Mouse (Mus musculus): ENCODE measurements around the gene Pde3b. TPM values are rescaled to one million over a fixed set of nuclear protein-coding genes. Genes with fewer than 3 reads are reported as not detected.
"Not testable (repeated sequence)": the region's sequence is repeated elsewhere in the genome, so short reads cannot be mapped to it uniquely, and the experiment has no call there.

Gene Pde3b
- polyA plus RNA-seq, 1 experiment: 18.2 TPM

DNA sequence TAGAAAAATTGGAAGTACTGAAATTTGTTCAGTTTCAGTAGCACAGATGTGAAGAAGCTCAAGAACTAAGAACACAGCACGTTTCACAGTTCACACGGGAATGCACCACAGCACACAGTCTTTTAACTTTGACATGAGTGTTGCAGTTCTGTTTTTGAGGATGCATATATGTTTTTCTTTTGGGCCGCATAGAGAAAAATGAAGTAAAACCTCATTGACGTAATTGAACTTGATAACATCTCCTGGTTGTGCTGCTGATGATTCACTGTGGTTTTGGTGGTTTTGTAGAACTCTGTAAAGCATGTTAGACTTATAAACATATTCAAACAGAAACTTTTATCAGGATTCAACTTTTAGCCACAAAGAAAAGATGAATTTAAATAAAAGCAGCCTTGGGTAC lies 64.7 kb downstream of the Pde3b start:
- DNase-seq (ENCODE audit: low spot score): no peak

DNA sequence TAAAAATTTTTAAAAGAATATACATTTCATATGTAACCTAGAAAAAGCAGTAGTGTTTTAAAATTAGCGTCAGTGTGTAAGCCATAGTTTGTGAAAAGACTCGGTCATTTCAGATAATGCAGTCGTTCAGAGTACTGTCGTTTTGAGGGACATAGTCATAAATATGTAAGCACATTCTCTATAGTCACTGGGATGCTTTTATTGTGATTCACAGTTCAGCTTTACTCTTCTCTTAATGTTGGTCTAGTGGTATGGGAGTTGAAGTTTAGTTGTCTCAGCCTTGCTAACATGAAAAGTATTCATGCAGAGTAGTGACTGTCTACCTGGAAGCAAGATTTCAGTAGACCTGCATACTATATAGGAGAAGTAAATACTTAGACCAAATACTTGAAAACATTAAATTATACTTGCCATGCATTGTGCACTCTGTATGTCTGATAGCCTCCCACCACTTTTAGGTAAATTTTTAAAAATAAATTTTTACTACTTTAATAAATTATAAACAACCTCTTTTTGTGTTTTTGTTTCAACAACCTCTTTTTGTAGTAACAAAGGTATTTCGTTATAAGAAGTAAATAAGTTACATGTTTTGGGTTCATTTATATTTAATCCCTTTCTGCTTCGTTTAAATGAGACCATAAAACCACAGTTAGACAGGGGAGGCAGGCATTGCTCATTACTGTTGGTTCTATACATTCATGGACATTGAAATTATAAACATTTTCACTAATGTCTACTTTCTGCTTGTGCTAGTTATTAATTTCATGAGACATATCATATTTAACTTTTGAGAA lies 65.3 kb downstream of the Pde3b start:
- DNase-seq (ENCODE audit: low spot score): no peak

DNA sequence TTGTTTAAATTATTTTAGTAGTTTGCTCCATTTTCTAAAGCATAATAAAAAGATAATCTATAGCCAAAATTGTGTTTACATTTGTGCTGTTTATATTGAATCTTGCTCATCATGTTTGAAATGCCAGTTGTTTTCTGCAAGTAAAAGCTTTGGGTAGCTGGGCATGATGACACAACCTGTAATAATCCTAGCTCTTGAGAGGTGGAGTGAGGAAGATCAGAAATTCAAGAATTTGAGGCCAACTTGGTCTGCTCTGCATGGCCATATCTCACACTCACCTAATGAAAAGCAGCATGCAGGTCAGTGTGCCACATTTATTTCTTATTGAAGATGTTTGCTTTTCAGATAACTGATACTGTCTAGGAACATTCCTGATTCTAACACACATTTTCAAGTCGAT lies 65.9 kb downstream of the Pde3b start:
- no peak for DNase-seq (ENCODE audit: low spot score)

DNA sequence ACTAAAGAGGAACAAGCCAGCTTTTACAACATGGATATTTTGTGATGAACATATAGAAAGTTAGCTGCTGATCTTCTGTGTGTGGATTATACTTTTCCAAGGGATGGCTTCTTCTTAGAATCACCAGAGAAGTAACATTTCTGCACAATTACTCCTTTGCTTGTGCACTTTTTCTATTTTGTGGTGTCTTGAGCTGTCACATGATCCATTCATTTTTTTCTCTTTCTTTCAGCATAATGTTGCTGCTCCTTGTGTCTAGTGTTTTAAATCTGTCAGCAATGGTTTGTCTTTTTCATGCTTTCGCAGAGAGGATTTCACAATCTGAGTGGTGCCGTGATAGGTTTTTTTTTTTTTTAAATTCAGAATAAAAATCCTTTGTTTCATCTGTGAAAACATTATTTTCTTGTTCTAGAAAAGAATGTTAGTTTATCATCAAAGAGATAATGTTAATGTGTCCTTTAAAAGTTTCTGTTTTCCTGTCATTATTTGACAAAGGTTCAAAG lies 66.4 kb downstream of the Pde3b start:
- DNase-seq (ENCODE audit: low spot score): no peak

DNA sequence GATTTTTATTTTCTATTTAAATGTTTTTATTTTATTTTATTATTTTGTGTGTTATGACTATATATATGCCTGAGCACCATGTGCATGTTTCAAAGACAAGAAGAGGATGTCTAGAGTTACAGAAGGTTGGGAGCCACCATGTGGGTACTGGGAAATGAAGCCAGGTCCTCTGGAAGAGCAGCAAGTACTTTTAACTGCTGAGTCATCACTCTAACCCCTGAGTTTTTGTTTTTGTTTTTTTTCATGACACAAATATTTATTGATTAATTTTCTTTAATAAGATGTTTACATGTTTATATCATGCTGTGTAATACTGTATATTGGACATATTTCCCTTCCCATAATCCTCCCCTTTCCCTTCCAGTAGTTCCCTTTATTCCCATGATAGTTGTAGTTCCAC lies 77.5 kb downstream of the Pde3b start:
- DNase-seq (ENCODE audit: low spot score): no peak

DNA sequence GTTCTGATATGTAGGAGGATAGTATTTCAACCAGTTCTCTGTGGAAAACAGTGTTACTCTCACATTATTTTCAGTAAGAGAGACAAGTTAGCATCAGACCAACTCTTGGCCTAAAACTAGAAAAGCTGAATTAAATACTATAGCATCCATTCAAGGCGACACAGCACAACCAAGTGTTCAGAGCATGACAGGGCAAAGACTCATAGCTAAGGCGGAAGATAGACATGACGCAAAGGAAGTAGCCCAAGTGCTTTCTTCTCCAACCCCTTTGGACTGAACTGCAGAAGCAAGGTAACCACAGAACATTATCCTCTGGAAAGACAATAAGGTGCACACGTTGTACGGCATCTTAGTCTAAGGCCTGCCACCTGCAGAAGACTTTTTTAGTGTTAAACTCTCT lies 79.0 kb downstream of the Pde3b start:
- DNase-seq (ENCODE audit: low spot score): no peak

DNA sequence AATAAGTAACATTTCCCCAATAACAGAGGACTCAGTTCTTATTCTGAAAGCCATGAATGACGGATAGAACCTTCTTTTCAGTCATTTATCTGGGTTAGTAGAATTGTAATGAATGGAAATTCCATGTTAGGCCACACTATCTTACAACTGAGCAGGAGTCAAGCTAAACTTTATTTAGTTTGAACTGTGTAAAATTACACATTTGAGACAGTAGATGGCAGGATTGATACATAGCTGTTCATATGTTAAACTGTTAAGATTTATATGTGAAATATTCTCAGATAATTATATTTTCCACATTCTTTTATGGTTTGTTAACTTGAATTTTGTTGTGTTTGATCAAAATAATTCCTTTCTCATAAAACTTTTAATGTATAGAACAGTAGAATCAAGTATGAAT lies 84.2 kb downstream of the Pde3b start:
- DNase-seq (ENCODE audit: low spot score): no peak

DNA sequence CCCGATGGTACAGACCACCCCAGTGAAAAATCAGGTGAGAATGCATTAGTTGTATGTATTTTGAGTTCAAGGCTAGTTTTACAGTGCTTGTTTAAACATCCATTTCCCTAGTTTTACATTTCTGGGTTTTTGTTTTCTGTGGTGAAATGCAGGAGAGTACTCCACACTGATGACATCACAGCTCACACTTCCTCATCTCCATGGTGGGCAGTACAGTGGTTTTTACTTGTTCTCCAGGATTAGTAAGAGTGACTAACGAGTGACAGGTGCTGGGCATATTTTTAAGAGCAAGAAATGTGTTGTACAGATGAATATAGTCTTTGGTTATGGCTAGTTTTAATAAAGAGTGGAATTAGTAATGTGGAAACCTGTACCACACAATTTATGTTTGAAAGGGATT lies 93.8 kb downstream of the Pde3b start:
- no peak for DNase-seq (ENCODE audit: low spot score)

DNA sequence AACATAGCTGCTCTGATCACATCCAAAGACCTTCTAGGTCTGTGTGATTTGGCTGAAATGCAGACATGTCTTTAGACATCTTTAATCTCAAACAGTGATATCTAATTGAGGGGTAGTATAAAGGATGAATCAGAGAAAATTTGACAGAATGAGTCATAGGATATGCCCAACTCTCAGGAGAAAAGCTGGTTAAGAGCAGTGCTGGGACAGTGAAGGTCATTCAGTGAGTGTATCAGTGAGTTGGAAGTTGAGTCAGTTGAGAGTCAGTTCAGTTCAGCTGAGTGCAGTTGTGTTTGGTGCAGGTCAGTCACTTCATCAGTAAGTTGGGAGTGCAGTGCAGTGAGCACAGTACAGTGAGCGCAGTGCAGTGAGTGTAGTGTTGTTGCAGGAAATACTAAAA lies 105.0 kb downstream of the Pde3b start:
- DNase-seq (ENCODE audit: low spot score): no peak

DNA sequence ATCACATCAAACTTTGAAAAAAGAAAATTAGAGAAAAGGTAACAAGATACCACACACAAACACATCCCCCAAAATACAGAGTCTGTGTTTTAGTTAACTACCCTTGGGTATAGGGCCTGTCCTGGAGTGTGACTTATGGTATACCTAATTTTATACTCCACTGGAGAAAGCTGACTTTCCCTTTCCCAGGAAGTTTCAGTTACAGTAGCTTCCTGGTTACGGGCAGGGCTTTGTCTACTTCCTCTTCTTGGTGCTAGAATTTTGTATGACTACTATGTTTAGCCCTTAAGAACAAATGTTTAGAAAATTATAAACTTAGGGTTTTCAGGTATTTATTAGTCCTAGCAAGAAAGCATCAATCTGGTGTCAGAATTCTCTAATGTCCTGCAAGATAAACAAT lies 111.2 kb downstream of the Pde3b start:
- no peak for DNase-seq (ENCODE audit: low spot score)

DNA sequence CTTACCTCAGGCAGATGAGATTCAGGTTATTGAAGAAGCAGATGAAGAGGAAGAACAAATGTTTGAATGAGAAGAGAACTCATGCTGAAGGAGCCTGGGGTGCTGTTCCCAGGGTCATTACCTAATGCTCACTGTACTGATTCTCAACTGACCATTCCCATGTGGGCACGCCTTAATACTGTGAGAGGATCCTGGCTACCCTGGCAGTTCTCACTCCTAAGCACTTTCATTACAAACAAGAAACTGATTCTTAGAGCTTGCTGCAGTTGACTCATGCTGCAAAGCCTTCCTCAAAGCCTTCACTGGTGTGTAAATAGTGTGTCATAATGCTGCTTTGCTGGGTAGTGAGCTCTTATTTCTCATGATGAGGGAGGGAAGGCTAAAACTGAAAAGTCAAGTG lies 121.1 kb downstream of the Pde3b start:
- no peak for DNase-seq (ENCODE audit: low spot score)

DNA sequence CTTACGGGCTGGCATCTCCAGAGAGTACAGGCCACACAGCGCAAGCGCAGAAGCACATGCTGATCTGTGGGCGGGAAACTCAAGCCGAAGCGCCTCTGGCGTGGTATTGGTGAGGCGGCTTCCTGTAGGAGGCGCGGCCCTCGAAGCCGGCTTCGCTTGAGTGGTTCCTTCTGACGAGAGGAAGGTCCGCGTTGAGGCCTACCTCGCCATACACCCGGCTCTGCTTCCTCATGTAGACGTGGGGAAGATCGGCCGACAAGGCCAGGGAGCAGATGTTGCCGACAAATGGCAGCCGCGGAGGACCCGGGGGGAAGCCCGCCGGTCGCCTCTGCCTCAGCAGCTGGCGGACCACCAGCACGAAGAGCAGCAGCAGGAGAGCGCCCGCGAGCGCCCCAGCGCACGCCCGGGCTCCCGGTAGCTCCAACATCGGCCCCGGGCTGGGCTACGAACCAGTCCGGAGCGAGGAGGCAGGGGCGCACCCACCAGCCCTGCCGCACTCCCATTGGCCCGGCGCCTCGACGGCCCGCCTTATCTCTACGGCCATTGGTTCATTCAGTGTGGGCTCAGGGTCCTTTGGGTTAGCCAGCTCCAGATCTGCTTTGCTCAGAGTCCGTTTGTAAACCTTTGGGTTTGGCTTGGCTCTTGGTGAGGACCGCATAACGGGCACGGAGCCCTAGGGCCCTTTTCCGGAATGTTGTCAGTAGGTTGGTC lies 147.6 kb downstream of the Pde3b start, which contains the start of gene Cyp2r1:
TSS of gene Cyp2r1 (minus strand) at position 442 of the 711 bp plus-strand sequence.
- peak; percentile 75 for DNase-seq (ENCODE audit: low spot score)

DNA sequence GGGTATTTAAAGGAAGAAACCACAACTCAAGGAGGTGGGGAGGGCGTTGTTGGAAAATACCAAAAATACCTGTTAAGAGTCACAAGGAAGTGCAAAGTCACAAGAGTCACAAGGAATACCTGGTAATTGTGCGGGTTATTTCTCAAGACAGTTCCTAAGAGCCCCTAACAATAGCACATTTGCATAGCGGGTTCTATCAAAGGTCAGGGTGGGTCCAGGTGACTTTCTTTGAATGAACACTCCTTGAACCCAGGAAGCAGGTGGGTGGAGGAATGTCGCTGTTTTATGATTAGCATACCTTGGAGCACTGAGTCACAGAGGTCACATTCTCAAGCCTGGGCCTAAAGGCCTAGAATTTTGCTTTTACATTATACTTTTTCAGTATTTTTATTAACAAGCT lies 158.8 kb downstream of the Pde3b start:
- DNase-seq (ENCODE audit: low spot score): not testable (repeated sequence)

DNA sequence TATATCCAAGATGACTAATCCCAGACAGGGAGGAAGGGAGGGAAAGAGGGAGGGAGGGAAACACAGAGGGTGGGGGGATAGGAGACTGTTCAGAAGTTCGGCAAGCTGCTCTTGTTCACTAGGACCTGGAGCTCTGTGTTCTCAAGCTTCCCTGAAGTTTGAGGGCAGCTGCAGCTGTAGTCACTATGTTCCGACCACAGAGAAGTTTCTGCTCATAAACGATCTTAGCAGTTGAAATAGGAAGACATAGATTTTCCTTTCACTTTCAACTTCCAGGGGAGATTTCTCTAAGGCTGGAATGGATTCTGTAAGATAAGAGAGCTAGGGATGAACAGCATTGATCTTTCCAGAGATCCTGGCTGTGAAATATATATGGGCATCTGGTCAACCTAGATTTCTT lies 161.8 kb downstream of the Pde3b start:
- DNase-seq (ENCODE audit: low spot score): no peak

DNA sequence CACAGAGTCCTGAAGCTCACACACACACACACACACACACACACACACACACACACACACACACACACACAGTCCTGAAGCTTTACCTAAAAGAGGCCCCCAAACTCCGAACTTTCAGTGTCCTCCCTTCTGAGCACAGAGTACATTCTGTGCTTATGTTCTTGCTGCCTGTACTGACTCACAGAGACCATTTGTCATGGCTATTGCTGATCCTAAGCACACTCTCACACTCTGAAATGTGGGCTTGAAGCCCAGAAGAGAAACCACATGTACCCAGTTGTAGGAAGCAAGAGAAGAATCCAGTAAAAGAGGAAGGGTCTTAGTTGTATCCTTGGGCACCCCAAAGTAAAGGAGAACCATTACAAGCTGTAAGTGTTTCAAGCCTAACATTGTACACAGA lies 162.6 kb downstream of the Pde3b start:
- no peak for DNase-seq (ENCODE audit: low spot score)

DNA sequence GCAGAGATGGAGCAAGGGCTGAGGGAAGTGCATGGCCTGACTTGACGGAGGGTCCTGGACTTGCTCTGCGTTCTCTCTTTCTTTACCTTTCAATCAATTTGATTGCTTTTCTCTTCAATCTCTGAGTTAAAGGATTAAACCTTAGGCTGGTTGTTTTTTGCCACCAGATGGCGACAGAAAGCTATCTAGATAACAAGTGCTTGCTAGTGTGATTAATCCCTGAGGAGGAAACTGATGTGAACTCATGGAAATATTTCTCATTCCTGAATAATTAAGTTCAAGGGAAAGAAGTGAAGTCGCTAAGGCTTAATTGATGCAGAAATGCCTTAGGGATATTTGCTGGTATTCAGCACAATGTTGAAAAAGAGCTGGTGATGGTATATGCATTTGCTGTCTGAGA lies 165.3 kb downstream of the Pde3b start:
- DNase-seq (ENCODE audit: low spot score): no peak

DNA sequence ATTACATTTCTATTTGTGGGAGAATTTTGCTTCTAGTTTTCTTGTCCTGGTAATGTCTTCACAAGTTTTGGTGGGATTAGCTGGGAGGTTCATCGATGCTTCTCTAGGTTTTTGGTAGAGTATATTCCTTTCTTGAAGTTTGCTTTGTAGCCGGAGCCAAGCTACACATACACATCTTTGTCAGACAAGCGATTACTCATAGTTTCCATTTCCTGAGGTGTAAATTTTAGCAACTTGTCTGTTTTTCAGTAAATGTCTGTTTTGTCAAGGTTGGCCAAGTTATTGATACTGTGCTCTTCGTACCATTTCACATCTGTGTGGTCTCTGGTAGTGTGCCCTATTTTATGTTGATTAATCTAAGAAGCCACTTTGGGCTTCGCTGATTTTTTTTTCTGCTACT lies 166.1 kb downstream of the Pde3b start:
- DNase-seq (ENCODE audit: low spot score): no peak

DNA sequence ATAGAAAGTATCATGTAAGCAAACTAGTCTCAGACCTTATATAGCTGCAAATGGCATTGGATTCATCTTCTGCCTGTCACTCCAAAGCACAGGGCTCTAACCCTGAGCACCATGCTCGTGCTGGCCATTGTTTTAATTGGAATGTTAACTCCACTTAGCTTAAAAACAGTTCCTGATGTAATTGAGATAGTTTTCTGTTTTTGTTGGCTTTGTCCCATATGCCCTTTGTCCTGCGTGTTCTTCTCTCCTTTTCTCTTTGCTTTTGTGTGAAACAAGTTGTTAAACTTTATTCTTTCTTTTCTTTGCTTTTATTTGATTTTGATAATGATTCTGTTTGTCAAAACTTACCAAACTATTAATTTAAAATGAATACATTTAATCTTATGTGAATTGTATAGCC lies 167.4 kb downstream of the Pde3b start:
- DNase-seq (ENCODE audit: low spot score): no peak

Other genes starting within 250 kb of the Pde3b start
- 68.1 and 81.6 TPM in 2 replicates for gene Copb1, start 160.6 kb upstream of the Pde3b start, polyA plus RNA-seq (2012; rRNA removed)
- 181 and 227 TPM in 2 replicates for gene Psma1, start 139.2 kb upstream of the Pde3b start, polyA plus RNA-seq (2012; rRNA removed)
- 1.5 and 1.7 TPM in 2 replicates for gene Cyp2r1, start 147.7 kb downstream of the Pde3b start, polyA plus RNA-seq (2012; rRNA removed)
- 0.35 and 0.69 TPM in 2 replicates for gene Calca, start 221.1 kb downstream of the Pde3b start, polyA plus RNA-seq (2012; rRNA removed)

Data from urinary bladder, adult 2 months (tissue).